Mouse (Mus musculus): ENCODE measurements around the gene Oas1g. TPM values are rescaled to one million over a fixed set of nuclear protein-coding genes. Genes with fewer than 3 reads are reported as not detected.
"Not testable (repeated sequence)": the region's sequence is repeated elsewhere in the genome, so short reads cannot be mapped to it uniquely, and the experiment has no call there.

Gene Oas1g
- polyA plus RNA-seq, 1 experiment from 2014 or later, result not detected

DNA sequence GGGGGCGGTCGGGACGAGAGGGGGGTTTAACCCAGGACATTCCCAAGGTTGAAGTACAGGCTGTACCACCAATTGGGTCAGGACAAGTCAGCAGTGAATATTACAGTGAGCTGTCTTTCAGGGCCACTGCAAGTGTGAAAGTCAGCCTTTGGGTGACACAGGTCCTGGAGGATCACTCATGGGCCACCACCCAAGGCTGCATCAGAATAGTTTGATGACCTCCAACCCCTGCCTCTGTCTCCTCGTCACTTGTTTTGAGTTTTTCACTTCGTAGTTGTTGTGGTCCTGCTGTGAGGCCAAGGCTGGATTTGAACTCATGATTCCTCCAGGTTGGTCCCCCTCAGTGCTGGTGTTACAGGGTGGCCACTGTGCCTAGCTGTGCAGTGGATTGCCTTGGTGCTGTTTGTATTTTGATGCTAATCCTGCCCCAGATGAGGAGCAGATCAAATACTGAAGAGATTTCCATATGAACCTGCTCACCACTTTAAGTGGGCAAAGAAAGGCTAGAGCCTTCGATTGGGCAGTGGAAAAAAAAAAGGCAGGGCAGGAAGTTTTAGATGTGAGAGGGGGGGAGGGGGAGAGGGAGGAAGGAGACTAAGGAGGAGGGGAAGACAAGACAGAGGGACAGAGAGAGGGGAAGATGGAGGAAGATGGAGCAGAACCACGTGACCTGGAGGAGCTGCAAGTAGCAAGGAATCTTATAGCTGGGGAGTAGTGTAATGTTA, 20.9 kb upstream of the Oas1g start:
- no peak for DNase-seq (ENCODE audit: low spot score)
- WGBS, result 51% methylated on average over 7 of the region's 7 CpGs

DNA sequence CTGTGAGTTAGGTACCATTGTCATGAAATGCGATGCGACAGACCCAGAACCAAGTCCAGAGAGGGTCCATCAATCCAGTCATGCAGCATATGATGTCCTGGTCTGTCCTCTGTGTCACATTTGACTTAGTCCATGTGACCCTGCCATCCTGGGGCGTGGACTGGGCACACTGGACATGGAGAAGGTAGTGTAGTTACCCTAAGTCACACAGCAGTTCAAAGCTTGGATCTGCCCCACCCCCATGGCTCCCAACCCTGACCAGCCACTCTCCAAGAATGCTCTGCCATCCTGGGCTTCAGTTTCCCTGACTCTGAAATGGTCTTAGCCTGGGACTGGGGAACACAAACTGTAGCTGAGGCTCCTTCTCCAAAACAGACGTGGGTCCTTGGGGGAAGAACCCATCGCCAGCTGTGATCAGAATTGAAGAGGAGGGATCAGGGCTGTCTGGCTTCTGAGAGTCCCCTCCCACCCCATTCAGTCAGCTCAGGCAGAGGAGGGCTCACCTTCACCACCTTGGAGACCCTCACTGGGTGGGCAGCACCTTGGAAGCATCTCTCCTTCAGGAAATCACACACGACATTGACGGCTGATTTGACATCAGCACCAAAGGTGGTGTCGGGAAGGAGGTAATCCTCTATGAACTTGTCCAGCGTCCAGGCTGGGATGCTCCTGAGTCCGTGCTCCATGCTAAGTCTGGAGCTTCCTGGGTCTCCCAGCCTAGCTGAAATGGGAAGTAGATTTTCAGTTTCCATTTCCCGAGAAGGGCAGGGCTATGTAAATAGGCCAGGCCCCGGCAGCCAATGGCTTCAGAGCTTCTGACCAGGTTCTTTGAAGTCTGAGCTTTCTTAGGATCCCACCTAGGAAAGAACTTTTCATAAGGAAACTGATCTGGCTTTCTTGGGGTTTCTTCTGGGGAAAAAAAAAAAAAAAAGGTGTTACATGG, 19.6 kb upstream of the Oas1g start, which contains the start of gene Oas1a:
Oas1a (minus strand) TSS at position 731 of the 943 bp plus-strand sequence.
- H3K9ac ChIP-seq (ENCODE audit: low read length); H3K9me3 ChIP-seq (ENCODE audit: control insufficient read depth, low read length); H3K4me3 ChIP-seq (ENCODE audit: low read depth, low read length); H3K4me2 ChIP-seq (ENCODE audit: low read depth); H3K4me1 ChIP-seq (ENCODE audit: control insufficient read depth, insufficient read depth, low read length); ATAC-seq (ENCODE audit: insufficient read depth, low FRiP score, low TSS enrichment); H3K36me3 ChIP-seq (ENCODE audit: control insufficient read depth, insufficient read depth, low read length); DNase-seq (ENCODE audit: low spot score); H3K27ac ChIP-seq (ENCODE audit: low read depth, low read length); H3K27me3 ChIP-seq (ENCODE audit: control insufficient read depth, insufficient read depth, low read length): not testable (repeated sequence)
- WGBS, result 37% methylated on average over 8 of the region's 12 CpGs

More for the DNA sequence above, 20.9 kb upstream of the Oas1g start:
- H3K27ac ChIP-seq (ENCODE audit: low read depth, low read length), result no peak overlapping the region
- no peak for ATAC-seq (ENCODE audit: insufficient read depth, low FRiP score, low TSS enrichment)
- H3K4me3 ChIP-seq (ENCODE audit: low read depth, low read length), result no peak overlapping the region
- no peak overlapping the region for H3K9ac ChIP-seq (ENCODE audit: low read length)
- H3K9me3 ChIP-seq (ENCODE audit: control insufficient read depth, low read length), result no peaks in the 10 kb centered on the region
- H3K4me1 ChIP-seq (ENCODE audit: control insufficient read depth, insufficient read depth, low read length), result no peaks in the 10 kb centered on the region
- no peaks in the 10 kb centered on the region for H3K27me3 ChIP-seq (ENCODE audit: control insufficient read depth, insufficient read depth, low read length)
- H3K4me2 ChIP-seq (ENCODE audit: low read depth), result no peak overlapping the region
- H3K36me3 ChIP-seq (ENCODE audit: control insufficient read depth, insufficient read depth, low read length), result no peaks in the 10 kb centered on the region

DNA sequence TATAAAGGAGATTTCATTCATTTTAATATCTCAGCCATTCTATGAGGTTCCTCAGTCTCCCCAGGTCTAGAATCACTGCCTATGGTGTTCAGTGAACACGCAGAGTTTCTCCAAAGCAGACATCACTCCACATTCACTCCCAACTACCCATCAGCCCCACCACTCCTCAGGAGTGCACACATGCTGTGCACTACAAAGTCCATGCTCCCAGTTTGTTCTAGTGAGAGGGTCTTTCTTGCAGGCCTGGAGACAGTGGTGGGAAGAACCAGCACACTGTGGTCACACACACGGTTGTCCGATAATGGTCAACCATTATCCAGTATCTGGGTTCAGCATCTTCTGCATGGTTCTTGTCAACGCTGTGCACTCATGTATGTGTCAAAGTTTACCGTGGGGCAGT, 14.6 kb upstream of the Oas1g start:
- 90% methylated on average over 5 of the region's 5 CpGs for WGBS
- ATAC-seq (ENCODE audit: insufficient read depth, low FRiP score, low TSS enrichment), result no peak
- H3K4me1 ChIP-seq (ENCODE audit: control insufficient read depth, insufficient read depth, low read length), result no peaks in the 10 kb centered on the region

DNA sequence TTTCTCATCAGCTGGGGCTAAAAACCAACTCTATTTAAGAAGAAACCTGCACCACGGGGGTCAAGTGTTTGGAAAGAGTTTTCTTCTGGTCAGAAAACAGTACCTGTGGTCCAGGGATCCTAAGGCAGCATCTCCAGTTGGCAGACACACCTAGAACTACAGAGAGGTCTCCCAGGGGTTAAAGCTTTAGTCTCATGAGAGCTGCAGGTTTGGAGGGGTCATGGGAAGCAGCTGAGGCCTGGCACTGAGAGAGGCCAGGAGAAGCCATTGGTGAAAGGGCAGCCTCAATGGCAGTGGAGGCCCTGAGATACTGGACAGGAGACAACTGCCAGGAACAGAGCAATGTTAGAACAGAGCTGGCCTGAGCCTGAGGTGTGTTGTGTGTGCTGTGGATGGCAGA, 13.3 kb upstream of the Oas1g start:
- no peak overlapping the region for H3K4me2 ChIP-seq (ENCODE audit: low read depth)
- no peaks in the 10 kb centered on the region for H3K4me1 ChIP-seq (ENCODE audit: control insufficient read depth, insufficient read depth, low read length)
- DNase-seq (ENCODE audit: low spot score), result no peak
- H3K36me3 ChIP-seq (ENCODE audit: control insufficient read depth, insufficient read depth, low read length), result no peaks in the 10 kb centered on the region
- no peak overlapping the region for H3K4me3 ChIP-seq (ENCODE audit: low read depth, low read length)
- no peaks in the 10 kb centered on the region for H3K9me3 ChIP-seq (ENCODE audit: control insufficient read depth, low read length)
- WGBS, result 67% methylated on average over 1 of the region's 1 CpGs
- ATAC-seq (ENCODE audit: insufficient read depth, low FRiP score, low TSS enrichment), result no peak
- no peak overlapping the region for H3K27ac ChIP-seq (ENCODE audit: low read depth, low read length)
- H3K27me3 ChIP-seq (ENCODE audit: control insufficient read depth, insufficient read depth, low read length), result no peaks in the 10 kb centered on the region
- H3K9ac ChIP-seq (ENCODE audit: low read length), result no peak overlapping the region

More for the DNA sequence above, 14.6 kb upstream of the Oas1g start:
- Histone ChIP-seq H3K36me3 (ENCODE audit: control insufficient read depth, insufficient read depth, low read length) (no peaks in the 10 kb centered on the region), H3K4me3 (ENCODE audit: low read depth, low read length) (no peak overlapping the region), H3K27ac (ENCODE audit: low read depth, low read length) (no peak overlapping the region), H3K9ac (ENCODE audit: low read length) (no peak overlapping the region), H3K9me3 (ENCODE audit: control insufficient read depth, low read length) (no peaks in the 10 kb centered on the region), H3K27me3 (ENCODE audit: control insufficient read depth, insufficient read depth, low read length) (no peaks in the 10 kb centered on the region), H3K4me2 (ENCODE audit: low read depth) (no peak overlapping the region)
- DNase-seq (ENCODE audit: low spot score), result no peak

DNA sequence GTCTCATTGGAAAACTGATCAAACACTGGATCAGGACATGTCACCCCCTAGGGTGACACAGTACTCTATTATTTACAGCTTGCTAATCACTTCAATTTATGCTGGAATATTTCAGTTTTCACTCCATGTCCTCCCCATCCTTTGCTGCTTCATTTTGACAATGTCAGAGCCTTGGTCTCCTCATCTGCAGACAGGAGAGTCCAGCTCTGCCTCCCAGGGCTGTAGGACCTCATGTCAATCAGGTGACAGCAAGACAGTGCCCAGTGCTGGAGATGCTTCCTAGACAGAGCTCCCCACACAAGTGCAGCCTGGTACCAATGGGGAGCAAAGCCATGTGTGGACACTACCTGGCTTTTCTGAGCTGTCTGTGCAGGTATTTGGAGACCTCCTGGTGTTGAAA, 11.3 kb upstream of the Oas1g start:
- H3K4me2 ChIP-seq (ENCODE audit: low read depth), result no peak overlapping the region
- no peak overlapping the region for H3K4me3 ChIP-seq (ENCODE audit: low read depth, low read length)
- H3K4me1 ChIP-seq (ENCODE audit: control insufficient read depth, insufficient read depth, low read length), result no peaks in the 10 kb centered on the region
- ATAC-seq (ENCODE audit: insufficient read depth, low FRiP score, low TSS enrichment), result no peak
- no peak overlapping the region for H3K9ac ChIP-seq (ENCODE audit: low read length)
- H3K36me3 ChIP-seq (ENCODE audit: control insufficient read depth, insufficient read depth, low read length), result no peaks in the 10 kb centered on the region
- DNase-seq (ENCODE audit: low spot score), result no peak
- no peaks in the 10 kb centered on the region for H3K9me3 ChIP-seq (ENCODE audit: control insufficient read depth, low read length)
- H3K27ac ChIP-seq (ENCODE audit: low read depth, low read length), result no peak overlapping the region
- no peaks in the 10 kb centered on the region for H3K27me3 ChIP-seq (ENCODE audit: control insufficient read depth, insufficient read depth, low read length)

DNA sequence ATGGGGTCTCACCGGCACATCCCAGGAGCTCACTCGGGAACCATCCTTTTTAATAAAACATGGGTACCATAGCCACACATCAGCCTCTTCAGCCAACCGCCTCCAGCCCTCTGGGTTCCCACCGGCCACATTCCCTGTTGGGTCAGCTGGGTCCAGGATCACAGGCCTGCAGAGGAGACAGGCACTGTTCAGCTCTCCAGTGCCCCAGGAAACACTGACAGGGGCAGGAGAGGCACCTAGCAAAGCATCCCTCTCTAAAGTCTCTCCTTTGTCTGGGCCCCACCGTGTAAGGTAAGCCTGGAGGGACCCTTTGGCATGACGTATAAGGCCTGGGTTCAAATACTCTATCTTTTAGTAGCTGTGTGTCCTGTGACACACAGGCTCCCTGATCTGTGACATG, 10.9 kb upstream of the Oas1g start:
- 83% methylated on average over 6 of the region's 6 CpGs for WGBS
- H3K27ac ChIP-seq (ENCODE audit: low read depth, low read length), result no peak overlapping the region
- no peak overlapping the region for H3K9ac ChIP-seq (ENCODE audit: low read length)
- DNase-seq (ENCODE audit: low spot score) (no peak), ATAC-seq (ENCODE audit: insufficient read depth, low FRiP score, low TSS enrichment) (no peak)
- no peaks in the 10 kb centered on the region for H3K9me3 ChIP-seq (ENCODE audit: control insufficient read depth, low read length)
- no peak overlapping the region for H3K4me2 ChIP-seq (ENCODE audit: low read depth)
- no peaks in the 10 kb centered on the region for H3K27me3 ChIP-seq (ENCODE audit: control insufficient read depth, insufficient read depth, low read length)
- H3K4me3 ChIP-seq (ENCODE audit: low read depth, low read length), result no peak overlapping the region
- H3K4me1 ChIP-seq (ENCODE audit: control insufficient read depth, insufficient read depth, low read length), result no peaks in the 10 kb centered on the region
- H3K36me3 ChIP-seq (ENCODE audit: control insufficient read depth, insufficient read depth, low read length), result no peaks in the 10 kb centered on the region

DNA sequence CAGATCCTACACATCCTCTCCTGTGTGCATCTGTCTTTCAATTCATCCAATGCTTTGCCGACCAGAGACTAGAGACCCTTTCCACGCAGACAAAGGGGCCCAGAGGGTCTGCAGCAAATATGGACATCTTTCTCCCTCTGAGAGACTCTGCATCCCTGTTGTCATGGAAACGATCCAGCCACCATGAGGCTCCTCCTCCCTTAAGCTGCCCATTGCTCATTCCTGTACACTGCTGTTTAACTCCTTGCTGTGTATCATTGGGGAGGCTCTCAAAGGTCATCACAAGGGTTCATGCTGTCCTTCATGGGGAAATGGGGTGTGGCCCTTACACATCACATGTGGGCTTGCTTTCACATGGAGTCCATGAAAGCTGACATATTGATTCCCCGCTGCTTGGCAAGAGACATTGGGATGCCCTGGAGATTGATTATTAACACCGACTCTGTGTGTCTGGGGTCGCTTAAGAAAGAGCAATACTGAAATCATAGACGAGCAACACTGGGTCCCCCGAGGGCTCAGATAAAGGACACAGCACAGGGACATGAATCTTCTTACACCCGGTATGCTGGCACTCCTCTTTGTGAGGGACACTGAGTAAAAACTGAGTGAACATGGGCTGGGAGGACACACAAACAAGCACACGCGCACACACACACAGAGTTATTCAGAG, 8.0 kb upstream of the Oas1g start:
- DNase-seq (ENCODE audit: low spot score) (no peak), ATAC-seq (ENCODE audit: insufficient read depth, low FRiP score, low TSS enrichment) (no peak)
- H3K36me3 ChIP-seq (ENCODE audit: control insufficient read depth, insufficient read depth, low read length), result no peaks in the 10 kb centered on the region
- no peak overlapping the region for H3K4me2 ChIP-seq (ENCODE audit: low read depth)
- no peaks in the 10 kb centered on the region for H3K4me1 ChIP-seq (ENCODE audit: control insufficient read depth, insufficient read depth, low read length)
- H3K27ac ChIP-seq (ENCODE audit: low read depth, low read length), result no peak overlapping the region
- no peak overlapping the region for H3K4me3 ChIP-seq (ENCODE audit: low read depth, low read length)
- no peak overlapping the region for H3K9ac ChIP-seq (ENCODE audit: low read length)
- no peaks in the 10 kb centered on the region for H3K27me3 ChIP-seq (ENCODE audit: control insufficient read depth, insufficient read depth, low read length)
- WGBS, result 83% methylated on average over 11 of the region's 11 CpGs
- no peaks in the 10 kb centered on the region for H3K9me3 ChIP-seq (ENCODE audit: control insufficient read depth, low read length)

DNA sequence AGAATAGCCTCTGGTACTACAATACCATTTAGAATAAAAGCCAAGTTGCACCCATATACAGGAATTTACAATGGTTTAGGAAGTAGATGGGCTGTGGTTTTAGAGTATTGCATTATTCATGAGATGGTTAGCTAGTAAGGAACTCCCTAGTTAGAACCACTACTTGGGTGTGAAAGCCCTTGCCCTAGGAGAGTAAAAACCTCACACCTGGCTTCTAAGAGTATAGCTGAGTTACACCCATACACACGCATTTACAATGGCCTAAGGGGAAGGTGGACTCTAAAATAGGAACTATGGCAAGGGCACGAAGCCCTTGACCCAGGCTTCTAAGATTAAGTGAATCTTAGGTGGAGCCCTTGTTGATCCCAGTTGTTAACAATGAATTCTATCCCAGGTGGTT, 7.3 kb upstream of the Oas1g start:
- not testable (repeated sequence) for H3K9me3 ChIP-seq (ENCODE audit: control insufficient read depth, low read length); ATAC-seq (ENCODE audit: insufficient read depth, low FRiP score, low TSS enrichment); H3K4me1 ChIP-seq (ENCODE audit: control insufficient read depth, insufficient read depth, low read length); H3K9ac ChIP-seq (ENCODE audit: low read length); H3K4me3 ChIP-seq (ENCODE audit: low read depth, low read length); H3K27me3 ChIP-seq (ENCODE audit: control insufficient read depth, insufficient read depth, low read length); H3K27ac ChIP-seq (ENCODE audit: low read depth, low read length); H3K4me2 ChIP-seq (ENCODE audit: low read depth); DNase-seq (ENCODE audit: low spot score); H3K36me3 ChIP-seq (ENCODE audit: control insufficient read depth, insufficient read depth, low read length)
- WGBS, result 88% methylated on average over 2 of the region's 2 CpGs

Measured in neural tube, embryonic 11.5 days (tissue).